Mouse (Mus musculus) B cell, adult 2 months (primary cell): ENCODE results near the gene Zfp626.
"Not testable (repeated sequence)": the region's sequence is repeated elsewhere in the genome, so short reads cannot be mapped to it uniquely, and the experiment has no call there.

ENCODE experiments used
- DNase-seq, 2 experiments: peaks; one replicate each; pipeline ENCODE4 v3.0.0; 2022

Gene Zfp626

GRCm38 (mm10) chr7:27860396-27861235, 53.6 kb downstream of the Zfp626 start:
- peak; percentile 77 to 81 for DNase-seq

GRCm38 (mm10) chr7:27862578-27862977, 55.6 kb downstream of the Zfp626 start:
- not testable (repeated sequence) for DNase-seq
